Mouse (Mus musculus): ENCODE measurements at regions not wholly inside any gene's neighbourhood (a gene's known extent, or its start where the extent isn't known, plus 50 kb on each side); places are given as distances from the start of the nearest gene placed in this dataset.

DNA sequence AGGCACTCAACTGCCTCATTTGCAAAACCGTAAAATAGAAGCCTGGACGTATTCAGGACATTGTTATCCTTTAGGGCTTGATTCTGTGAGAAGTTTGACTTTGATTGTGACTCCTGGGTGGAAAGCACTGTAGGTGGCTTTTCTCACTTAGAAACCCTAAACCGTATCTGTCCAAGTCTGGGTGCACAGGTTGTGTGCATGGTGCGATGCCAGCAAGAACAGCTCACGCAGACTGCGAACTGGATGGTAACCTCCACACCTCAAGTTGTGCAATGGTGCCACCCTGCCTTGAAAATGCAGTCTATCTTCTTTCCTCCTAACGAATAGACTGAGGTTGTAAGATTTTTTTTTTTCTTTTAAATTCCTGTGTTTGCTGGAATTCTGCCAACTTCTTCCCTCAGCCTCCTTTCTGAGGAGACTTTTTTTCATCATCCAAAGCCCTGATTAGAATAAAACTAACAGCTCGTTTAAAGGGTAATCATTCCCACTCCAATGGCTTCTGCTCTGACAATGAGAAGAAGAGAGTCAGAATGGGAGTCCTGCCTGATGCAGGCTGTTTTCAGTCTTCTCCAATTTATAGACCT, 383.8 kb upstream of the Slc30a5 start:
- Histone ChIP-seq H3K4me3 (ENCODE audit: insufficient read depth in 1 of 2, low read depth in 2 of 2, low read length in 2 of 2) (no peak overlapping the region), H3K4me2 (ENCODE audit: low read depth) (no peak overlapping the region), H3K4me1 (replicated peaks; ENCODE audit: control insufficient read depth in 2 of 2, insufficient read depth in 2 of 2, low read length in 1 of 2) (no peaks in the 10 kb centered on the region), H3K27me3 (ENCODE audit: control insufficient read depth, insufficient read depth, low read length) (no peaks in the 10 kb centered on the region), H3K36me3 (replicated peaks; ENCODE audit: control insufficient read depth, insufficient read depth, low read depth) (no peaks in the 10 kb centered on the region), H3K27ac (no peak overlapping the region), H3K9me3 (ENCODE audit: control insufficient read depth, low read length) (no peaks in the 10 kb centered on the region), H3K9ac (replicated peaks) (no peak overlapping the region)
- no peak for DNase-seq (ENCODE audit: low read depth in 3 of 3, low spot score in 3 of 3)
- TF ChIP-seq EP300 (IDR thresholded peaks at IDR 0.05; ENCODE audit: low read depth): no peak
- no peak for TF ChIP-seq CTCF (IDR thresholded peaks at IDR 0.05; ENCODE audit: low read depth)
- ATAC-seq (ENCODE audit: insufficient read depth): no peak
- 64% methylated on average over 8 of the region's 8 CpGs for WGBS (ENCODE audit: insufficient replicate concordance)

DNA sequence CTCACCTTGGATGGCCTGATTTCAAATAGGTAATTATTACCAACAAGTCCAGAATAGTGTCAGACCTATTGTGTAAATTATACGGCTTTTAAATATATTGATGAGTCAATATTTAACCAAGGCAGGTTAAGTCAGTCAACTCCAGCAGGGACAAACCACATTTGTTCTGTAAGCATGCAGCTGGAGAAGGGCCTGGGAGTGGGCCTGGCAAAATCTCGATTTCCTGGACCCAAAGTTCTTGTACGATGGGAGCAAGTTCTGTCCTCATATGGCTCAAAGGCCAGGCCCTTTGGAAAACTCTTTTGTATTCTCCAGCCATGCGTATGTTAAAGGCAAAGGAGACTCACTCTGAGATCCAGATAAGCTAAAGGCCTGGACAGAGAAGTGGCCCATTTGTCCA, 383.2 kb upstream of the Slc30a5 start:
- Histone ChIP-seq H3K4me2 (ENCODE audit: low read depth) (no peak overlapping the region), H3K9ac (replicated peaks) (no peak overlapping the region), H3K27me3 (ENCODE audit: control insufficient read depth, insufficient read depth, low read length) (no peaks in the 10 kb centered on the region), H3K4me1 (replicated peaks; ENCODE audit: control insufficient read depth in 2 of 2, insufficient read depth in 2 of 2, low read length in 1 of 2) (no peaks in the 10 kb centered on the region), H3K27ac (no peak overlapping the region), H3K4me3 (ENCODE audit: insufficient read depth in 1 of 2, low read depth in 2 of 2, low read length in 2 of 2) (no peak overlapping the region), H3K9me3 (ENCODE audit: control insufficient read depth, low read length) (no peaks in the 10 kb centered on the region), H3K36me3 (replicated peaks; ENCODE audit: control insufficient read depth, insufficient read depth, low read depth) (no peaks in the 10 kb centered on the region)
- ATAC-seq (ENCODE audit: insufficient read depth) (no peak), DNase-seq (ENCODE audit: low read depth in 3 of 3, low spot score in 3 of 3) (no peak)
- 48% methylated on average over 4 of the region's 4 CpGs for WGBS (ENCODE audit: insufficient replicate concordance)
- TF ChIP-seq EP300 (IDR thresholded peaks at IDR 0.05; ENCODE audit: low read depth) (no peak), CTCF (IDR thresholded peaks at IDR 0.05; ENCODE audit: low read depth) (no peak)

DNA sequence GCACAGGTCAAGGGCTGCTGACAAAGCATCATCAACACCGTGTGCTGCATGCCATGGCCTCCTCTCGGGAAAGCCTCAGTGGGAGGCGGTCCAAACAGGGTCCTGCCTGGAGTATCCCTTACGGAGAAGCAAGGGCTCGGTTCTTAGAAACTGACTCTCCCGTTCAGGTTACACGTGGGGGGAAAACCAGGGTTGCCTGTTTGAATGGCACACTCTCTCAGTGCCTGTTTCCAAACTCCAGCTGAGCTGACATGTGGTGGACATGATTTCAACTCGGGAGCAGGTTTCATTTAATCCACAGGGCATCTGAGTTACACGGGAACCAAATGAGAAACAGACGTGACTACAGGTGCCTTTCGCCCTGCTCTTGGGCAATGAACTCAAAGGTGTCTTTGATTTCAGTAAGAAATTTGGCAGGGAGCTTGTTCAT, 382.6 kb upstream of the Slc30a5 start:
- H3K27me3 ChIP-seq (ENCODE audit: control insufficient read depth, insufficient read depth, low read length): no peaks in the 10 kb centered on the region
- TF ChIP-seq CTCF (IDR thresholded peaks at IDR 0.05; ENCODE audit: low read depth): no peak
- TF ChIP-seq EP300 (IDR thresholded peaks at IDR 0.05; ENCODE audit: low read depth): no peak
- no peak overlapping the region for H3K4me2 ChIP-seq (ENCODE audit: low read depth)
- no peaks in the 10 kb centered on the region for H3K36me3 ChIP-seq (replicated peaks; ENCODE audit: control insufficient read depth, insufficient read depth, low read depth)
- H3K9ac ChIP-seq (replicated peaks): no peak overlapping the region
- ATAC-seq (ENCODE audit: insufficient read depth): no peak
- H3K4me3 ChIP-seq (ENCODE audit: insufficient read depth in 1 of 2, low read depth in 2 of 2, low read length in 2 of 2): no peak overlapping the region
- no peak for DNase-seq (ENCODE audit: low read depth in 3 of 3, low spot score in 3 of 3)
- H3K4me1 ChIP-seq (replicated peaks; ENCODE audit: control insufficient read depth in 2 of 2, insufficient read depth in 2 of 2, low read length in 1 of 2): no peaks in the 10 kb centered on the region
- WGBS (ENCODE audit: insufficient replicate concordance): 58% methylated on average over 11 of the region's 11 CpGs
- no peaks in the 10 kb centered on the region for H3K9me3 ChIP-seq (ENCODE audit: control insufficient read depth, low read length)
- H3K27ac ChIP-seq: no peak overlapping the region

DNA sequence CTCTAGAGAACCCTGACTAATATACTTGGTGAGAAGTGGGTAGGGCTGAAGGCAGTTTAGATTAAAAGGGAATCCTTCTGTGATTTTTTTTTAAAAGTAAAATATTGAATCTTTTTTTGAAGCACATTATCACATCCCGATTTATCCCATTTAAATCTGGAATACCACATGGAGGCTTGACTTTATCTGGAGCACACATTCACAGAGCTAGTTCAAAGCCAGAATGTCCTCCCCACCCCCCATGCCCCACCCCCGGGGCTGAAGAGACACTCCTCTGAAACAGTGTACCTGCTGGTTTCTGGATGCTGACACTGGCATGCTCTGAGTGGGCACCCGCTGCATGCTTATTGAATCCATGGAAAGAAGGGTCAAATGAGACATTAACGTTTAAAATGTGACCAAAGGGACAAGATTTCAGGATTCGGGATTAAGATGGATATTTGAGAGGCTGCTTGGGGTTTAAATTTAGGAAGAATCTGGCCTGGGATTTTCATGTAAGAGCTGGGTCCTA, 382.0 kb upstream of the Slc30a5 start:
- no peaks in the 10 kb centered on the region for H3K9me3 ChIP-seq (ENCODE audit: control insufficient read depth, low read length)
- no peaks in the 10 kb centered on the region for H3K4me1 ChIP-seq (replicated peaks; ENCODE audit: control insufficient read depth in 2 of 2, insufficient read depth in 2 of 2, low read length in 1 of 2)
- no peak overlapping the region for H3K4me2 ChIP-seq (ENCODE audit: low read depth)
- H3K27me3 ChIP-seq (ENCODE audit: control insufficient read depth, insufficient read depth, low read length): no peaks in the 10 kb centered on the region
- TF ChIP-seq EP300 (IDR thresholded peaks at IDR 0.05; ENCODE audit: low read depth) (no peak), CTCF (IDR thresholded peaks at IDR 0.05; ENCODE audit: low read depth) (no peak)
- H3K9ac ChIP-seq (replicated peaks): no peak overlapping the region
- DNase-seq (ENCODE audit: low read depth in 3 of 3, low spot score in 3 of 3): no peak
- ATAC-seq (ENCODE audit: insufficient read depth): no peak
- H3K36me3 ChIP-seq (replicated peaks; ENCODE audit: control insufficient read depth, insufficient read depth, low read depth): no peaks in the 10 kb centered on the region
- H3K4me3 ChIP-seq (ENCODE audit: insufficient read depth in 1 of 2, low read depth in 2 of 2, low read length in 2 of 2): no peak overlapping the region
- WGBS (ENCODE audit: insufficient replicate concordance): 63% methylated on average over 5 of the region's 5 CpGs
- no peak overlapping the region for H3K27ac ChIP-seq

DNA sequence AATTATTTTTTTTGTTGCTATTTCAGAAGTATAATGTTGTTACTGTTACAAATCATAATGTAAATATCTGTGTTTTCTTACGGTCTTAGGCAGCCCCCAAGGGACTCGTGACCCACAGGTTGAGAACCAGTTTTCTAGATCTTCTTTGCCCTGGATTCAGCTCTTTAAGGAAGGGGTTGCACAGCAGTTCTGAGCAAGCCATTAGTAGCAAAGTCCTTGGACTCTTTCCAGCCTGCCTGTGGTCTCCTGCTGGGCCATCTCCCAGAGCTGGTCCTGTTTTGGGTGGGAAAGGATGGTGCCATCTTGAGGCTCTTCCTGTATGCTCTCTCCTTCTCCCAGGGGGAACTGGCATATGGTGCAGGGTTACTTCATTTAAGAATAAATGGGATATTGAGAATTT, 380.9 kb upstream of the Slc30a5 start:
- Histone ChIP-seq H3K4me1 (replicated peaks; ENCODE audit: control insufficient read depth in 2 of 2, insufficient read depth in 2 of 2, low read length in 1 of 2) (no peaks in the 10 kb centered on the region), H3K27me3 (ENCODE audit: control insufficient read depth, insufficient read depth, low read length) (no peaks in the 10 kb centered on the region), H3K36me3 (replicated peaks; ENCODE audit: control insufficient read depth, insufficient read depth, low read depth) (no peaks in the 10 kb centered on the region), H3K9me3 (ENCODE audit: control insufficient read depth, low read length) (no peaks in the 10 kb centered on the region), H3K4me2 (ENCODE audit: low read depth) (no peak overlapping the region), H3K4me3 (ENCODE audit: insufficient read depth in 1 of 2, low read depth in 2 of 2, low read length in 2 of 2) (no peak overlapping the region), H3K9ac (replicated peaks) (no peak overlapping the region), H3K27ac (no peak overlapping the region)
- TF ChIP-seq CTCF (IDR thresholded peaks at IDR 0.05; ENCODE audit: low read depth) (no peak), EP300 (IDR thresholded peaks at IDR 0.05; ENCODE audit: low read depth) (no peak)
- no peak for DNase-seq (ENCODE audit: low read depth in 3 of 3, low spot score in 3 of 3)
- 63% methylated on average over 2 of the region's 2 CpGs for WGBS (ENCODE audit: insufficient replicate concordance)
- no peak for ATAC-seq (ENCODE audit: insufficient read depth)

All from liver, embryonic 14.5 days (tissue).